Mouse (Mus musculus) intestine, embryonic 15.5 days (tissue): ENCODE results near the gene Herc1. TPM values are rescaled to one million over a fixed set of nuclear protein-coding genes. Genes with fewer than 3 reads are reported as not detected.

Experiments used
- ATAC-seq: fragments of 200-750 bp; cut with Nextera tagmentation; 2 replicates; pipeline ENCODE4 v1.8.0; 2017; ENCODE audit warnings: moderate TSS enrichment, moderate library complexity
- H3K27ac ChIP-seq: fragments of 300-500 bp; sonication (generic); 2 replicates; pipeline ENCODE4 v1.5.1; 2015; ENCODE audit warnings: mild to moderate bottlenecking, inconsistent platforms
- H3K27me3 ChIP-seq: fragments of 300-500 bp; sonication (generic); replicated peaks from 2 replicates; pipeline ENCODE4 v1.6.1; 2015; ENCODE audit warnings: inconsistent platforms
- H3K36me3 ChIP-seq: fragments of 300-500 bp; sonication (generic); 2 replicates; pipeline ENCODE4 v1.6.1; 2015; ENCODE audit warnings: inconsistent platforms
- H3K4me1 ChIP-seq: fragments of 300-500 bp; sonication (generic); replicated peaks from 2 replicates; pipeline ENCODE4 v1.6.1; 2015; ENCODE audit warnings: inconsistent platforms
- H3K4me2 ChIP-seq: fragments of 300-500 bp; sonication (generic); replicated peaks from 2 replicates; pipeline ENCODE4 v1.6.1; 2015; ENCODE audit warnings: mild to moderate bottlenecking, inconsistent platforms
- H3K4me3 ChIP-seq: fragments of 300-500 bp; sonication (generic); replicated peaks from 2 replicates; pipeline ENCODE4 v1.5.1; 2015; ENCODE audit warnings: inconsistent platforms
- H3K9ac ChIP-seq: fragments of 300-500 bp; sonication (generic); 2 replicates; pipeline ENCODE4 v1.6.1; 2015; ENCODE audit warnings: inconsistent platforms
- H3K9me3 ChIP-seq: fragments of 300-500 bp; sonication (generic); 2 replicates; pipeline ENCODE4 v1.6.1; 2016; ENCODE audit warnings: inconsistent platforms
- WGBS: fragments of 180-500 bp; shearing (Covaris S2); methylation state at CpG from one replicate; pipeline ENCODE4 v1.1.7; 2015; 5-methylcytosine and 5-hydroxymethylcytosine counted together
- polyA plus RNA-seq: library from polyadenylated mRNA; unstranded; fragments of >200 nt; fragmentation: Nextera tagmentation; extraction: Ambion mirVana; gene quantifications from 2 replicates; pipeline ENCODE4 v1.2.1, GENCODE M21; 2015

Gene Herc1
- polyA plus RNA-seq, 1 experiment from 2014 or later = 18.0 TPM

DNA sequence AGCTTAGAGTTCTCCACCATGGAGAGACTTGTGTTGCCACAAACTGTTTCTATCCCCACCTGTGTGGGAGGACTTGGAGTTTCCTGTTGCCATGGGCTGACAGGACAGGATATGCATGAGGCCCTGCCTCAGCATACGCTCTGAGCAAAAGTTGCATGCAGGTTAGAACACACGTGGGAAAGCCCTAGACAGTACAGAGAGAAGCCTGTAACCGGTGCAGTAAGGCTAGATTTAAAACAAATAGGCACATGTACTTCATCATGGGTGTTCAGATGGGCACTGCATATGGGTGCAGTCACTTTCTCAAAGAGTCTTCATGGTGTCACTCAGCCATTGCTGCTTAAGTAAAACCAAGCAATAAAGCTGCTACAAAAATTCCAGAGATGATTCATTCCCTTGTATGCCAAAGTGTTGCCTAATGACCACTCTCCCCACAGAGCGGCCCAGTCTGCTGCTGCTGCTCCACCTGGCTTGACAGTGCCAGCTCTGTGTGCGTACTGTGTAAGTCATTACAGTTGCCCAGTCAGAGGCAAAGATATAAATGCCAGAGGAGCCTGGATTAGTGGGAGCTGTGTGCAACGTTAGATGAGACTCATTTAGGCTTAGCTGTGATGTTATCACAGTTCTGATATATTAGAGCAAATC, 166.2 kb downstream of the Herc1 start:
- H3K9me3 ChIP-seq = no peaks in the 10 kb centered on the region
- H3K36me3 ChIP-seq = peaks cover 30% of the 10 kb centered on the region
- 80% methylated on average over 6 of the region's 6 CpGs for WGBS
- H3K27me3 ChIP-seq = no peaks in the 10 kb centered on the region
- no peak for ATAC-seq
- no peak overlapping the region for H3K9ac ChIP-seq
- no peak overlapping the region for H3K4me3 ChIP-seq
- H3K27ac ChIP-seq = 0 out of 2 replicates have a peak overlapping the region, but pooled peaks have one; percentile 24
- H3K4me2 ChIP-seq = no peak overlapping the region
- H3K4me1 ChIP-seq = peaks cover 17% of the 10 kb centered on the region

DNA sequence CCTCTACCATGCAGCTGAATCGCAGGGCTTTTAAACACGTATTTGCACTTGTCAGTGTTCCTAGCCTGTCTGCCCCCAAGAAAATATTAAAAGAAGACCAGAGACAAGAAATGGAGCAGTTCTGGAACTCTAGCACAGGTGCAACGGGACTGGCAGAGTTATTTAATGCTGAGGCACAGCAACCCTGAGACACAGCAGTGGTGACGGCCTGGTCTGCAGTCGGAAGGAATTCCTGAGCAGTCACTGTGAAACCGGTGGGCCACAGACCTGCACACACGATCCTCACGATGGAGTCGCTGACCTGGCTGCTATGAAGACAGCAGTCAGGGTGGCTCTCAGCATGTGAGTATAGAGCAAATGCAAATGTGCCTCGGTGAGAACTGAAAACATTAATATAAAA, 167.5 kb downstream of the Herc1 start:
- Histone ChIP-seq H3K4me1 (peaks cover 14% of the 10 kb centered on the region), H3K27me3 (no peaks in the 10 kb centered on the region), H3K9ac (no peak overlapping the region), H3K36me3 (peaks cover 30% of the 10 kb centered on the region), H3K4me3 (no peak overlapping the region), H3K9me3 (no peaks in the 10 kb centered on the region), H3K4me2 (no peak overlapping the region), H3K27ac (no peak overlapping the region)
- no peak for ATAC-seq
- 92% methylated on average over 10 of the region's 10 CpGs for WGBS

DNA sequence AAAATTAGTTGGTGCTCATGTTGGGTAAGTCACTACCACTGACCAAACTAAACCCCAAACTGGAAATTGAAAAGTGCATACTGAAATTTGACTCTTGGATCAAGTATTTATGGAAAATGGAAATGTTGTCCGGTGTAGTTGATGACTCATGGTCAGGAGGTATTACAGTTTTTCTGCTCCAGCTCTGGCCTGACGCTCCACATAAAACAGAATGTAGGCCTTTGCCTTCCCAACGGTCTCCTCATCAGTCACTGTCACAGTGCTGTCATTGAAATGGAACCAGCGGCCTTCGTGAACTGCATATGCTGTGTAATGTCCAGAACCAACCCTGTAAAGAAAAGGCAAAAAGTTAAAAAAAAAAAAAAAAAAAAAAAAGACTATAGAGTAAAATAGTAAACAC, 168.0 kb downstream of the Herc1 start:
- Histone ChIP-seq H3K4me2 (no peak overlapping the region), H3K4me1 (peaks cover 14% of the 10 kb centered on the region), H3K4me3 (no peak overlapping the region), H3K27ac (no peak overlapping the region), H3K9me3 (no peaks in the 10 kb centered on the region), H3K27me3 (no peaks in the 10 kb centered on the region), H3K9ac (no peak overlapping the region), H3K36me3 (peaks cover 30% of the 10 kb centered on the region)
- no peak for ATAC-seq
- WGBS = 84% methylated on average over 5 of the region's 5 CpGs

DNA sequence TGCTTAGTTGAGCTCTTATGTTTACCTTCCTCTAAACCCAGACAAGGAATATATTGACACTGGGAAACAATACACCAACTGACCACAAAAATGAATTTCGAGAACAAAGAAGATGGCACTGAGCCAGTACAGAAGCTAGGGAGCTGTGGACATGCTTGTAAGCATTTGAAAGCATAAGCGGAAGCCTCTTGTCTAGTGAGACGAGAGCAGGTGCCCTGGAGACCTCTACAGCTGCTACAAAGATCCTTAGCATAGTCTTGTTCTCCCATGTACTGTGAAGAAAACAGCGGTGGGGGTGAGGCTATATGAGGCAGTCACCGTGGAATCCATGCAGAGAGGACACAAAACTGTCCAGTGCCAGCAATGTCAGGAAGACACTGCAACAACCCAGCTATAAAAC, 168.7 kb downstream of the Herc1 start:
- Histone ChIP-seq H3K27ac (no peak overlapping the region), H3K4me1 (peaks cover 10% of the 10 kb centered on the region), H3K27me3 (no peaks in the 10 kb centered on the region), H3K9me3 (no peaks in the 10 kb centered on the region), H3K4me3 (no peak overlapping the region), H3K4me2 (no peak overlapping the region), H3K36me3 (peaks cover 30% of the 10 kb centered on the region), H3K9ac (no peak overlapping the region)
- ATAC-seq = no peak
- 71% methylated on average over 5 of the region's 5 CpGs for whole genome bisulfite sequencing

DNA sequence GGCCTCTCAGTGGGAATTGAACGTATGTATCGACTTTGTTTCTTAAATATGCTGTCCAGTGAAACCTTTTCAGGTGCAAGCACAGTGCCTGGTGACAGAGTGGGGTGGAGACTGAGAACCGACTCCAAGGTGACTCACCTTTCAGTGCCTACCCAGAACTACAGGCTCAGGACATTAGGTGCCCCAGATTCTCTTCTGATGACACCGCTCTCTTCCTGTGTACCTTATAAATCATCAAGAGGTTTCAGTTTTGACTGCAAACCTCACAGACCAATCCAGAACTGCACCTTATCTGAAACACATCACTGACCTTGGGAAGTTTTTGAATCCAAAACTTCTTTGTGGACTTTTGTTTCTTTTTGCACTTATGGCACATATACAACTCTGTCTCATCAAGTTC, 170.0 kb downstream of the Herc1 start:
- Histone ChIP-seq H3K27ac (no peak overlapping the region), H3K4me3 (no peak overlapping the region), H3K4me2 (no peak overlapping the region), H3K36me3 (peaks cover 35% of the 10 kb centered on the region), H3K9me3 (no peaks in the 10 kb centered on the region), H3K27me3 (no peaks in the 10 kb centered on the region), H3K9ac (no peak overlapping the region), H3K4me1 (no peaks in the 10 kb centered on the region)
- no peak for ATAC-seq
- 98% methylated on average over 4 of the region's 4 CpGs for WGBS

DNA sequence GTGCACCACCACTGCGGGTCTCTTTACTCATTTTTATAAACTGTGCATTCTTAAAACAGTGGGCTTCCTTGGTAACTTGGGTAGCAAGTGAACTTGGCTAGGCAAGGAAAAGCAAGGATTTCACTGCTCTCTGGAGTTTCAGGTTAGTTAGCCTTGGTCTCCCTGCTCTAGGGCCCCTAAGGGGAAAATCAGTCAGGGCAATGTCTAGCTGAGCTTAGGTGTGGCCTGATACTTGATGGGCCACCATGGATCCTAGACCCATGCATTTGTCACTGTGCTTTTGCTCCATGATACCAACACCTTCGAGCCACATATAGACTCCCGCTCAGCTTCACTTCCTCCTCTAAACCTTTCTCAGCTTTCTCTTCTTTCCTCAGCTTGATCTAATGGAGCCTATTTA, 171.3 kb downstream of the Herc1 start:
- ATAC-seq = no peak
- Histone ChIP-seq H3K4me3 (no peak overlapping the region), H3K9ac (no peak overlapping the region), H3K4me1 (no peaks in the 10 kb centered on the region), H3K4me2 (no peak overlapping the region), H3K27ac (no peak overlapping the region), H3K27me3 (no peaks in the 10 kb centered on the region), H3K9me3 (no peaks in the 10 kb centered on the region), H3K36me3 (peaks cover 32% of the 10 kb centered on the region; the same call in 1 of the 2 replicates)
- WGBS = 93% methylated on average over 3 of the region's 3 CpGs

DNA sequence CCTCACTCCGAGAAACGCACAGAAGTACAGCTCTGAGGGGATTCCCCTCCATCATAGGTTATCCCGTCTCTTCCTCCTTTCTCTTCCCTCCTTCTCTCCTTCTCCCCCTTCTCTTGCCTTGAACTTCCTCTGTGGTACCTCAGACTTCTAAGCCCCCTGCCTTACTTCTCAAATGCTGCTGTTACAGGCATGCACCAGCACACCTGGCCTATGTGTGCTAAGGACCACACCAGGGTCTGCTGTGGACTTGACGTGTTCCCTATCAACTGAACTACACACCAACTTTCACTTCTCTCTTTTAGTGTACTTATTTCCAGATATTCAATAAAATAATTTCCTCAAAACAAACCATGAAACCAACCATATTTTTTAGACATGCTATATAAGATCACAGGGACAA, 192.5 kb downstream of the Herc1 start:
- no peaks in the 10 kb centered on the region for H3K27me3 ChIP-seq
- ATAC-seq = no peak
- no peak overlapping the region for H3K9ac ChIP-seq
- H3K27ac ChIP-seq = no peak overlapping the region
- H3K36me3 ChIP-seq = peaks cover 30% of the 10 kb centered on the region
- H3K4me1 ChIP-seq = no peaks in the 10 kb centered on the region
- no peaks in the 10 kb centered on the region for H3K9me3 ChIP-seq
- WGBS = 79% methylated on average over 4 of the region's 4 CpGs
- H3K4me2 ChIP-seq = no peak overlapping the region
- H3K4me3 ChIP-seq = no peak overlapping the region

Other genes with a start within 250 kb of the Herc1 start
- gene Snx1, start 223.9 kb upstream of the Herc1 start, polyA plus RNA-seq = 137 and 144 TPM in 2 replicates
- gene Ciao2a, start 223.8 kb upstream of the Herc1 start, polyA plus RNA-seq = 215 and 218 TPM in 2 replicates
- gene Dapk2, start 192.2 kb upstream of the Herc1 start, polyA plus RNA-seq = 6.0 and 7.2 TPM in 2 replicates
- 12.8 and 12.9 TPM in 2 replicates for gene Fbxl22, start 164.1 kb downstream of the Herc1 start, polyA plus RNA-seq
- gene Usp3, start 242.7 kb downstream of the Herc1 start, polyA plus RNA-seq = 78.9 and 79.5 TPM in 2 replicates